In the genomic region with DNA sequence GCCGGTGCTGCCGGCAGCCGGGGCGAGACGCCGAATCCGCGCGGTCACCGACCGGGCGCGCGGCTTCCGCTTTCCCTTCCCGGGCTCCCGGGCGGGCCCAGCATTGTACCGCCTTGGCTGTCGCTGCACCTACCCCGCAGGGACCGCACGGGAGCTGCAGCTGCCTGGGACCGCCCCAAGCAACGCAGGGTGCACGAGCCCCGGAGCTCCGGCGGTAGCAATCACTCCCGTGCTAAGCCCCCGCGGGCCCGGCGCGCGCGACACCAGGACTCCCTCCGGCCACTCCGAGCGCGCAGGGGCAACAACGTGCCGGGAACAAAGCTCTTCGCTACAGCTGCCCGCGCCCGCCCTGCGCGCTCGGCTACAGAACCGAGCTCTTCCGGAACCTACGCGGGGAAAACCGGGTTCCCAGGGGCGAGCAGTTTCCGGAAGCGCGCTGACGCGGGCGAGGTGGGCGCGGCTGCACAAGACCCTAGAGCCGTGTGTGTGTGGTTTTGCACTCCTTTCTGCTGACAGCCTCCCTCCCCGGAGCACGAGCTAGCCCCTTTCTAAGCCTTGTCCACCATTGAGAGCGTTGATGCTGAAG, we compare ENCODE assay signal across 8 mouse cellular contexts. TPM values are rescaled to one million over a fixed set of nuclear protein-coding genes. Genes with fewer than 3 reads are reported as not detected.
DNase-seq lines count a peak whose midpoint lies in the region; ATAC-seq and TF ChIP-seq lines count a peak whose summit lies in the region.

Gene Panx1 (minus strand): TSS at position 395 of the 586 bp plus-strand sequence.

- H3K4me3 ChIP-seq in forebrain, embryonic 15.5 days = peak within 1 kb of the TSS; percentile 88
- H3K4me3 ChIP-seq in lung, embryonic 14.5 days (ENCODE audit: low read depth, low read length) = peak within 1 kb of the TSS; percentile 80

- peak; percentile 90 for DNase-seq in A20 (ENCODE audit: low read depth, low spot score)
- DNase-seq in adrenal gland, postnatal 14 days = peak; percentile 80
- peak; percentile 38 for DNase-seq in heart, postnatal 25 days (ENCODE audit: low spot score)
- DNase-seq in large intestine, adult 2 months (ENCODE audit: low read depth, low spot score) = no peak
- DNase-seq in lung, embryonic 14.5 days = peak; percentile 90
- DNase-seq in testis, postnatal 14 days (ENCODE audit: low spot score) = peak; percentile 63

- peak; percentile 94 for ATAC-seq in forebrain, embryonic 15.5 days (replicated peaks)
- ATAC-seq in lung, embryonic 14.5 days (ENCODE audit: insufficient read depth) = peak; percentile 86
- peak; percentile 71 for ATAC-seq in neutrophil, adult 5-6 weeks (ENCODE audit: extremely low read depth, insufficient number of reproducible peaks, low FRiP score, poor library complexity, severe bottlenecking)

- peak within 1 kb of the TSS; percentile 72 for H3K9ac ChIP-seq in forebrain, embryonic 15.5 days (replicated peaks)
- H3K9ac ChIP-seq in lung, embryonic 14.5 days = peak within 1 kb of the TSS; percentile 82

- intact Hi-C loops in heart, postnatal 25 days (cut with DNase I) = no loop called here

- H3K4me1 ChIP-seq in forebrain, embryonic 15.5 days = peaks cover 43% of the 10 kb centered on the region
- peaks cover 5% of the 10 kb centered on the region; the same call in 1 of the 2 replicates for H3K4me1 ChIP-seq in lung, embryonic 14.5 days (ENCODE audit: insufficient read depth)

- H3K27ac ChIP-seq in forebrain, embryonic 15.5 days (replicated peaks) = peak within 1 kb of the TSS; percentile 96
- H3K27ac ChIP-seq in lung, embryonic 14.5 days (ENCODE audit: low read depth) = peak within 1 kb of the TSS; percentile 92

- H3K27me3 ChIP-seq in forebrain, embryonic 15.5 days = no peaks in the 10 kb centered on the region
- H3K27me3 ChIP-seq in lung, embryonic 14.5 days (ENCODE audit: insufficient read depth, low read length) = no peaks in the 10 kb centered on the region

- H3K36me3 ChIP-seq in forebrain, embryonic 15.5 days = no peaks in the 10 kb centered on the region
- H3K36me3 ChIP-seq in lung, embryonic 14.5 days (ENCODE audit: insufficient read depth) = no peaks in the 10 kb centered on the region

- H3K9me3 ChIP-seq in forebrain, embryonic 15.5 days = no peaks in the 10 kb centered on the region
- H3K9me3 ChIP-seq in lung, embryonic 14.5 days (ENCODE audit: low read depth, low read length) = no peaks in the 10 kb centered on the region

- no peak for TF ChIP-seq CTCF in lung, embryonic 14.5 days (IDR thresholded peaks at IDR 0.05; ENCODE audit: low read depth)

- 0% methylated on average over 68 of the region's 68 CpGs for WGBS in forebrain, embryonic 15.5 days
- under 1% methylated on average over 68 of the region's 68 CpGs for WGBS in large intestine, adult 2 months
- under 1% methylated on average over 68 of the region's 68 CpGs for WGBS in lung, embryonic 14.5 days

- peak within 1 kb of the TSS; percentile 69 for H3K4me2 ChIP-seq in forebrain, embryonic 15.5 days (replicated peaks)
- peak within 1 kb of the TSS; percentile 77 for H3K4me2 ChIP-seq in lung, embryonic 14.5 days

RNA-seq across cellular contexts. Expression of gene Panx1, which starts in this region (rescaled TPM):
- total RNA-seq in adrenal gland, postnatal 14 days (2021) = 9.4 and 12.7 TPM in 2 replicates
- 150 and 151 TPM in 2 replicates for polyA plus RNA-seq in forebrain, embryonic 15.5 days (2015; fragmentation: Nextera tagmentation; extraction: Ambion mirVana)
- 1 to 10 TPM; 3.8 to 4.7 TPM for total RNA-seq in heart, postnatal 25 days (2021)
- 134 and 160 TPM in 2 replicates for polyA plus RNA-seq in large intestine, adult 2 months (2012; rRNA removed)
- polyA plus RNA-seq in lung, embryonic 14.5 days (2014; fragmentation: Nextera tagmentation; extraction: Ambion mirVana) = 48.8 and 52.6 TPM in 2 replicates
- 10.2 and 14.1 TPM in 2 replicates for total RNA-seq in neutrophil, adult 5-6 weeks (2017)
